Mouse (Mus musculus) brain, embryonic 14.5 days (tissue): ENCODE measurements around the gene Sumf1. TPM values are rescaled to one million over a fixed set of nuclear protein-coding genes. Genes with fewer than 3 reads are reported as not detected.
A peak's percentile ranks its signal among the peaks of the same experiment; 100 is the strongest.

ENCODE experiments used
- DNase-seq: peaks from one replicate; pipeline ENCODE4 v3.0.0-alpha.2; 2011; ENCODE audit warnings: low read depth
- CTCF ChIP-seq: fragments of 200-500 bp; IDR thresholded peaks from 2 replicates; pipeline ENCODE4 v1.5.1; 2012; ENCODE audit warnings: inconsistent platforms, mild to moderate bottlenecking, moderate library complexity, borderline replicate concordance; ENCODE audit not compliant: insufficient read depth, insufficient read length; ENCODE audit errors: extremely low read depth
- POLR2A ChIP-seq: fragments of 200-500 bp; IDR thresholded peaks from 2 replicates; pipeline ENCODE4 v1.6.1; 2012; ENCODE audit warnings: mild to moderate bottlenecking, inconsistent platforms, borderline replicate concordance; ENCODE audit not compliant: poor library complexity, insufficient read depth, insufficient read length, severe bottlenecking; ENCODE audit errors: extremely low read depth
- polyA plus RNA-seq: library from polyadenylated mRNA; depleted of rRNA; stranded (reverse); fragments of >200 nt; gene quantifications from 2 replicates; pipeline ENCODE4 v1.2.3, GENCODE M21; 2012; rRNA removed

The Sumf1 gene
- polyA plus RNA-seq, 1 experiment = 9.8 TPM

DNA sequence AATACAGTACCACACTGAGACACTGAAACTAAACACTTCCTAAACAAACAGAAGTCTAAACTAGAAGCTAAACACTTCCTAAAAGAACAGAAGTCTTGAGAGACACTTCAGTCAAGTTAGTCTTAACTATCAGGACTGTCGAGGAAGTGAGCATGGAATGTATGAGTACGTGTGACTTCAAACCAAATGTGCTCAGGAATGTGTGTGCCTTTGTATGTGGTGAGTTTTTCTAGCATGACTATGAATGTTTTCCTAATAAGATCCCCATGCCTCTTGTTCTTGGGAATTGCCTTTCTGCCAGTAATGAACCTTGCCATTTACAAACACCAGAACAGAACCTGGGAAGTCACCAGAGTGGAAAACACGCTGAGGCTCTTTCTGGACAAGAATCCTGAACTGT, 124.3 kb downstream of the Sumf1 start:
- no peak for DNase-seq
- no peak for TF ChIP-seq CTCF
- no peak for TF ChIP-seq POLR2A

DNA sequence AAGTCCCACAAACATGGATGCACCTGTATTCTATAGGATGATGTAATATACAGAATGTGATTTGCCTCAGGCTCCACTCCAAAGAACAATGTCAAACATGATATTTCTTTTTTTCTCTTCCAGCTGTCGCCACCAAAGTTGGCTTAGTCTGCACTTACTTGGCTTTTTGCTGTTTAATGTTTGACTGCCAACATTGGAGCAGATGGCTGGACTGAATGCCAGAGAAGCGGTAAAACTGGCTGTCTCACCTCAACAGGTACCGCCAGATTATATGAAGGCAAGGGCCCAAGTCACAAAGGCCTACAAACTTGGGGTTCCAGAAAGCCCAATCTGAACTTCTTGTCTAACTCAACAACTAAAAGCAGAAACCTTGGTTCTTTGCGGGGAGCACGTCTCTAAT, 127.3 kb downstream of the Sumf1 start:
- TF ChIP-seq CTCF (no peak), POLR2A (no peak)
- peak; percentile 41 for DNase-seq

DNA sequence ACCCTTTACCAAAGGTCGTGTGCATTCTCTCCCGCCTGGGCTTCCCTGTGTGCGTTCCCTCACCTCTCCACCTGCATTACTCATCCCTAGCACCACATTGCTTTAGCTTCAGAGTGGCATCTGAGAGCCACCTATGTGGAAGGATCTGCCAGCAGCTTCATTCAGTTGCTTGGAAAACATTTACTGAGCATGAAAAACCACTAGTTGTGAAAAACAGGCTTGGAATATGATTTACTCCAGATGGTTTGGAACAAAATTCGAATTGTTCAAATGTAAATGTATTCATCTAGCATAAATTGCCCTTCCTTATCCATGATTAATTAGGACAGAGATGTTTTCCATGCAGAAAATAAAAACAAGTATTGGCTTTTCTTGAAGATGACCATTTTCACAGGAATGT, 128.0 kb downstream of the Sumf1 start:
- no peak for TF ChIP-seq CTCF
- no peak for TF ChIP-seq POLR2A
- DNase-seq = peak; percentile 23

Other genes with a start within 250 kb of the Sumf1 start
- gene Setmar, start 120.5 kb downstream of the Sumf1 start, polyA plus RNA-seq = 5.9 and 7.3 TPM in 2 replicates
- gene Itpr1, start 27.5 kb upstream of the Sumf1 start, polyA plus RNA-seq = 7.5 and 9.9 TPM in 2 replicates